Mouse (Mus musculus): ENCODE measurements around the gene Nol10.

GRCm38 (mm10) chr12:17376521-17376920, 28.3 kb downstream of the Nol10 start:
- TF ChIP-seq KAT2A (conservative IDR thresholded peaks at IDR 0.05; ENCODE audit: low read depth, low read length) (no peak), NELFE (IDR thresholded peaks at IDR 0.05; ENCODE audit: low read depth, low read length) (no peak), NRF1 (IDR thresholded peaks at IDR 0.05; ENCODE audit: insufficient read depth, low read depth, low read length, poor library complexity, severe bottlenecking) (no peak), RAD21 (IDR thresholded peaks at IDR 0.05; ENCODE audit: low read depth, low read length) (no peak), POLR2A (IDR thresholded peaks at IDR 0.05; ENCODE audit: control insufficient read depth in 1 of 2, insufficient read depth in 1 of 2, low read depth in 1 of 2, low read length in 2 of 2, poor library complexity in 1 of 2) (no peak), MAX (IDR thresholded peaks at IDR 0.05; ENCODE audit: low read length) (no peak), CHD1 (IDR thresholded peaks at IDR 0.05; ENCODE audit: low read depth, low read length) (no peak), MYC (IDR thresholded peaks at IDR 0.05; ENCODE audit: low read depth, low read length) (no peak), ELF1 (IDR thresholded peaks at IDR 0.05; ENCODE audit: low read depth, low read length) (no peak), GATA1 (IDR thresholded peaks at IDR 0.05; ENCODE audit: low read depth, low read length) (no peak), CTCF (IDR thresholded peaks at IDR 0.05 in 2 of 3, conservative IDR thresholded peaks at IDR 0.05 in 1 of 3; ENCODE audit: control insufficient read depth in 1 of 3, insufficient read depth in 1 of 3, low read depth in 2 of 3, low read length in 3 of 3, poor library complexity in 1 of 3, severe bottlenecking in 1 of 3) (no peak)

All from MEL (cell line).